Mouse (Mus musculus) neural tube, embryonic 15.5 days (tissue): ENCODE measurements around the gene Usp34. TPM values are rescaled to one million over a fixed set of nuclear protein-coding genes. Genes with fewer than 3 reads are reported as not detected.
A peak's percentile ranks its signal among the peaks of the same experiment; 100 is the strongest.
"Not testable (repeated sequence)": the region's sequence is repeated elsewhere in the genome, so short reads cannot be mapped to it uniquely, and the experiment has no call there.

Experiments
- ATAC-seq: fragments of 200-750 bp; cut with Nextera tagmentation; 2 replicates; pipeline ENCODE4 v1.8.0; 2017; ENCODE audit warnings: mild to moderate bottlenecking, moderate TSS enrichment, moderate library complexity; ENCODE audit not compliant: low FRiP score
- H3K27ac ChIP-seq: fragments of 300-500 bp; sonication (generic); replicated peaks from 2 replicates; pipeline ENCODE4 v1.5.1; 2015; ENCODE audit warnings: mild to moderate bottlenecking, inconsistent platforms
- H3K27me3 ChIP-seq: fragments of 300-500 bp; sonication (generic); replicated peaks from 2 replicates; pipeline ENCODE4 v1.6.1; 2015; ENCODE audit warnings: inconsistent platforms
- H3K36me3 ChIP-seq: fragments of 300-500 bp; sonication (generic); 2 replicates; pipeline ENCODE4 v1.6.1; 2015; ENCODE audit warnings: inconsistent platforms
- H3K4me1 ChIP-seq: fragments of 300-500 bp; sonication (generic); 2 replicates; pipeline ENCODE4 v1.6.1; 2015; ENCODE audit warnings: inconsistent platforms
- H3K4me2 ChIP-seq: fragments of 300-500 bp; sonication (generic); 2 replicates; pipeline ENCODE4 v1.6.1; 2015; ENCODE audit warnings: inconsistent platforms, mild to moderate bottlenecking, moderate library complexity
- H3K4me3 ChIP-seq: fragments of 300-500 bp; sonication (generic); replicated peaks from 2 replicates; pipeline ENCODE4 v1.5.1; 2015; ENCODE audit warnings: mild to moderate bottlenecking, inconsistent platforms
- H3K9ac ChIP-seq: fragments of 300-500 bp; sonication (generic); replicated peaks from 2 replicates; pipeline ENCODE4 v1.6.1; 2015; ENCODE audit warnings: mild to moderate bottlenecking, inconsistent platforms
- H3K9me3 ChIP-seq: fragments of 300-500 bp; sonication (generic); replicated peaks from 2 replicates; pipeline ENCODE4 v1.6.1; 2016; ENCODE audit warnings: inconsistent platforms
- WGBS: fragments of 180-500 bp; shearing (Covaris S2); methylation state at CpG from one replicate; pipeline ENCODE4 v1.1.7; 2015; ENCODE audit warnings: mixed read lengths; 5-methylcytosine and 5-hydroxymethylcytosine counted together
- polyA plus RNA-seq: library from polyadenylated mRNA; unstranded; fragments of >200 nt; fragmentation: Nextera tagmentation; extraction: Ambion mirVana; gene quantifications from 2 replicates; pipeline ENCODE4 v1.2.1, GENCODE M21; 2015

Usp34 gene
- 25.2 and 26.3 TPM in 2 replicates for polyA plus RNA-seq

DNA sequence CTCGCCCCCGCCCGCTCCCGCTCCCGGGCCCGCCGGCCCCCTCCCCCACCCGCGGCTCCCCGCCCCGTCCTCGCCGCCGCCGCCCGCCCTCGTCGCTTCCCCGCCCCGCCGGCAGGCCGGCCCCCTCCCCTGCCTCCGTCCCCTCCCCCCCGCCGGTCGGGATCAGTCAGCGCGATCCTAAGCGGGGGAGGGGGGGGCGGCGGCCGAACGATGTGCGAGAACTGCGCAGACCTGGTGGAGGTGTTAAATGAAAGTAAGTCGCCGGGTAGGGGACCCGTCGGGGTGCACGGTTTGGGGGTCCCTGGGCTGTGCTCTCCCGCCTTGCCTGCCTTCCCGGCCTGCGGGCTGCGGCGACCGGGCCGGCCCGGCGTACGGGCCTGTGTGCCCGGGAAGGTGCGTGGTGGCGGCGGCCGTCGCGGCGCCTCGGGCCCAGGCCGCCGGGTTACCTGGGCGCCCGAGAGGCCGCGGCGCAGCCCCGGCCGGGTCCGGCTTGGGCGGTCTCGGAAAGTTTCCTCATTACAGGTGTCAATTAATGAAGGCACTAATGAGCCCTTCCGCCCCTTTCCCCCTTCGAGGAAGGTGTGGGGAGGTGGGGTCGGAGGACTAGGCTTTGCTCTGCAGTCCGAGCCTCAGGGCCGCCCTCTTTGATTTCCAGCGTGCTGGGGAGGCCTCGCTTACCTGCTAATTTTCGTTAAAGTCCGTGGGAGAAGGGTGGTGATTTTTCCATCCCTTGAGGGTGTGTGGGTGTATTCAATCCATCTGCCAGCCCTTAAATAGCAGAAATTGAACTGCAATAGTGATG is at the start of gene Usp34:
Gene Usp34 (plus strand): TSS at position 132 of the 802 bp plus-strand sequence.
- peak; percentile 65 for ATAC-seq
- no peaks in the 10 kb centered on the region for H3K27me3 ChIP-seq
- H3K9me3 ChIP-seq = no peaks in the 10 kb centered on the region
- H3K4me1 ChIP-seq = peaks cover 23% of the 10 kb centered on the region
- under 1% methylated on average over 56 of the region's 80 CpGs for WGBS
- peak within 1 kb of the TSS; percentile 80 for H3K9ac ChIP-seq
- peak within 1 kb of the TSS; percentile 86 for H3K4me3 ChIP-seq
- peak within 1 kb of the TSS; percentile 98 for H3K27ac ChIP-seq
- no peaks in the 10 kb centered on the region for H3K36me3 ChIP-seq
- peak within 1 kb of the TSS; percentile 60 for H3K4me2 ChIP-seq

DNA sequence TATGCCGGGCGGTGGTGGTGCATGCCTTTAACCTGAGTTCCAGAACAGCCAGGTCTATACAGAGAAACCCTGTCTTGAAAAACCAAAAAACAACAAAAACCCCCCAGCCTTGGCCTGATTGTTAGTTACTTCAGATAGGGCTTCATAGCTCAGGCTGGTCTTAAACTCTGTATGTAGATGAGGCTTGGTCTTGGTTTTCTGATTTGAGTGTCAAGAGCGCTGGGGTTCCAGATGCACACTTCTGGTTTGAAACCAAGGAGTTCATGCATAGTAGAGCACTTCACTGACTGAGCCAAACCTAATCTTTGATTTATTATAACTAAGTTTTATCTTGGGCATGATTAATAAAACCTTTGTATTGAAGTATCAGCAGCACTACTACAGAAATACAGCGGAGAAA is 47.6 kb upstream of the Usp34 start:
- H3K9ac ChIP-seq = no peak overlapping the region
- peak overlapping the region; percentile 20; the same call in 1 of the 2 replicates for H3K4me2 ChIP-seq
- H3K27me3 ChIP-seq = no peaks in the 10 kb centered on the region
- H3K36me3 ChIP-seq = peaks cover 12% of the 10 kb centered on the region
- peaks cover 28% of the 10 kb centered on the region for H3K4me1 ChIP-seq
- 91% methylated on average over 4 of the region's 4 CpGs for WGBS
- H3K4me3 ChIP-seq = no peak overlapping the region
- no peak overlapping the region for H3K27ac ChIP-seq
- ATAC-seq = no peak
- H3K9me3 ChIP-seq = no peaks in the 10 kb centered on the region

DNA sequence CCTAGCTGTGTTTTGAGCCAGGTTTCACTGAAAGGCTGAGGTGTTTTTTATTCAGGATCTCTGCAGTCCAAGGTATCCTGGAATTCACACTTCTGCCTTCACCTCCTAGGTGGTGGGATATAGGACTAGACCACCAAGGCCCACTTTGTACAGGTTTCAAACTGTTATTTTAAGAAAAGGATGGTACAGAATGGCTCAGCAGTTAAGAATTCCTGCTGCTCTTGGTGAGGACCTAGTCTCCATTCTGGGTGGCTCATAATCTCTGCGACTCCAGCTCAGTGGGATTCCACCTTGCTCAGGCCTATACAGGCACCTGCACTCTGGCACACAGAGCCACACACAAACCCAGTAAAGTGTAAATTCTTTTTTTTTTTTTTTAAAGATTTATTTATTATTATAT is 47.2 kb upstream of the Usp34 start:
- Histone ChIP-seq H3K9ac (no peak overlapping the region), H3K36me3 (peaks cover 14% of the 10 kb centered on the region), H3K4me3 (no peak overlapping the region), H3K4me2 (0 out of 2 replicates have a peak overlapping the region, but pooled peaks have one; percentile 20), H3K9me3 (no peaks in the 10 kb centered on the region), H3K27ac (no peak overlapping the region), H3K27me3 (no peaks in the 10 kb centered on the region), H3K4me1 (peaks cover 28% of the 10 kb centered on the region)
- 74% methylated on average over 1 of the region's 1 CpGs for WGBS
- ATAC-seq = no peak

DNA sequence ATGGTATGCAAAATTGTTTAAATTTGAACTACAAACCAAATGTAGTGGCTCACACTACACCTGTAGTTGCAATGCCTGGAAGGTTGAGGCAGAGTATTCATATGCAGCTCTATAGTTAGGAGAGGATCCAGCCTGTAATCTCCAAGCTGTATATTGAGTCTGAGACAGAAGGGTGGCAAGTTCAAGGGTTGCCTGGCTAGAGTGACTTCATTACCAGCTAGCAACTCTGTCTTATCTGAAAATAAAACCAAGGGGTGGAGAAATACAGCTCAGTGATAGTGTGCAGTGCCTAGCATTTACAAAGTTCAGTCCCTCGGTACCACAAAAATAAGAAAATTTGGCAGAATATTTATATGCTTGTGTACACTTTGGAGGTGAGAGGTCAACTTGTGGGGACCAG is 46.5 kb upstream of the Usp34 start:
- H3K9me3 ChIP-seq = no peaks in the 10 kb centered on the region
- H3K36me3 ChIP-seq = peaks cover 17% of the 10 kb centered on the region
- 94% methylated on average over 1 of the region's 1 CpGs for WGBS
- no peaks in the 10 kb centered on the region for H3K27me3 ChIP-seq
- no peak overlapping the region for H3K27ac ChIP-seq
- H3K9ac ChIP-seq = no peak overlapping the region
- H3K4me3 ChIP-seq = no peak overlapping the region
- H3K4me2 ChIP-seq = no peak overlapping the region
- peaks cover 28% of the 10 kb centered on the region for H3K4me1 ChIP-seq
- no peak for ATAC-seq

DNA sequence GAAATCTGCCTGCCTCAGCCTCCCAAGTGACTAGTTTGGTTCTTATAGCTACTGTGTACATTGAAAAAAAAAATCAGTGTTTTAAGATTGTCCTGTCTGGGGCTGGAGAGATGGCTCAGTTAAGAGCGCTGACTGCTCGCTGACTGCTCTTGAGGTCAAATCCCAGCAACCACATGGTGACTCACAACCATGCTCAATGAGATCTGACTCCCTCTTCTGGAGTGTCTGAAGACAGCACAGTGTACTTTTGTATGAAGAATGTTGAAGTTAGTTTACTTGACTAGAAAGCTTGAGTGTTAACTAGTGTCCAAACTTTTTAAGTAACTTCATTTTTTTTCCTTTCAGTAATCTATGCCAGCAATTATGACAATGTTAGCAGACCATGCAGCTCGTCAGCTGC is 45.2 kb upstream of the Usp34 start:
- H3K4me2 ChIP-seq = no peak overlapping the region
- ATAC-seq = no peak
- H3K4me1 ChIP-seq = peaks cover 28% of the 10 kb centered on the region
- H3K36me3 ChIP-seq = peaks cover 23% of the 10 kb centered on the region
- 87% methylated on average over 3 of the region's 3 CpGs for WGBS
- no peak overlapping the region for H3K4me3 ChIP-seq
- no peaks in the 10 kb centered on the region for H3K9me3 ChIP-seq
- no peak overlapping the region for H3K9ac ChIP-seq
- H3K27ac ChIP-seq = no peak overlapping the region
- H3K27me3 ChIP-seq = no peaks in the 10 kb centered on the region

DNA sequence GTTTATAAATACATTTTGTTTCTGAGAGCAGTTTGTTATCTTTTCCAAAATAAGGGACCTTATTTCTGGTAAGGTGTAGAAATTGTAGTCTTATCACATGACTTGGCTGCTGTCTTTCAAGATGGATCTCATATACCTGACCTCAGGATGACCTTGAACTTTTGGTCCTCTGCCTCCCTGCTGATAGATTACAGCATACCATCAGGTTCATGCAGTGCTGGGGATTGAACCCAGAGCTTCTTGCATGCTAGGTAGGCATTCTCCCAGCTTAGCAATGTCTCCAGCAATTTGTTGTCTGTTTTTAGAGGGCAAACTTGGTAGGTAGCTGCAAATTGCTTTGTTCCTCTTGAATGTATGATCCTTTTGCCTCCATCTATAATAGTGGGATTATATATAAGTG is 41.7 kb upstream of the Usp34 start:
- Histone ChIP-seq H3K4me3 (no peak overlapping the region), H3K27me3 (no peaks in the 10 kb centered on the region), H3K36me3 (peaks cover 30% of the 10 kb centered on the region), H3K4me1 (peaks cover 9% of the 10 kb centered on the region; the same call in 1 of the 2 replicates), H3K4me2 (no peak overlapping the region), H3K9me3 (no peaks in the 10 kb centered on the region), H3K27ac (no peak overlapping the region), H3K9ac (no peak overlapping the region)
- ATAC-seq = no peak

DNA sequence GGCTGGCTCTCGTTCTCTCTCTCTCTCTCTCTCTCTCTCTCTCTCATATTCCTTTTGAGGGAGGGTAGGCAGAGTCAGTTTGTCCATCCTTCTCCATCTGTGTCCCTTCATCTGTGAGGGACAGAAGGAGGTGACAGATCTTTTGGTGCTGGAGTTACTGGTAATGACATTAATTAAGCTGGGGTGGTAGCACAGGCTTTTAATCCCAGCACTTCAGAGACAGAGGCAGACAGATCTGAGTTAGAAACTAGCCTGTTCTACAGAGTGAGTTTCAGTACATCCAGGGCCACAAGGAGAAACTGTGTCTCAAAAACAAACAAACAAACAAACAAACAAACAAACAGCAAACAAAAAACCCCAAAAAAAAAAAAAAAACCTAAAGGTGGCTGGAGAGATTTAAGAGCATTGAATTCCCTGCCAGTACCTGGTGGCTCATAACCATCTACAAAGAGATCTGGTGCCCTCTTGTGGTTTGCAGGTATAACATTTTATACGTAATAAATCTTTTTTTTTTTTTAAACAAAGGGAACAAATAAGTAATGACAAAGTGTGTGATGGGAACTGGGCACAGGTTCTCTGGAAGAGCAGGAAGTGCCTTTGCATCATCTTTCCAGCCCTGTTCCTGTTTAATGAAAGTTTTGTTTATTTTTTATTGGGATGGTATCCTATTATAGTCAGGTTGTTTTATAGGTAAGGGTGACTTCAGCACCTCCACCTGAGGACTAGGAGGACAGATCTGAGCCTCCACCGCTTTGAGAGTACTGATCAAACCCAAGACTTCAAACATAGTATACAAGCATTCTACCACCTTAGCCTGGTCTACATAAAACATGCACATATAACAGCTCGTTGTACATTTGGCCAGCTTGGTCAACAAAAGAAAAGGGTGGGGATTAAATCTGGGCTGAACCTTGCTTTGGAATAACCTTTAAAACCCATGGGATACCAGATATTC is 34.6 kb upstream of the Usp34 start:
- H3K9me3 ChIP-seq = no peaks in the 10 kb centered on the region
- H3K4me1 ChIP-seq = no peaks in the 10 kb centered on the region
- ATAC-seq = no peak
- H3K4me2 ChIP-seq = no peak overlapping the region
- no peak overlapping the region for H3K9ac ChIP-seq
- 82% methylated on average over 4 of the region's 4 CpGs for WGBS
- no peaks in the 10 kb centered on the region for H3K27me3 ChIP-seq
- H3K4me3 ChIP-seq = no peak overlapping the region
- no peak overlapping the region for H3K27ac ChIP-seq
- H3K36me3 ChIP-seq = peaks cover 36% of the 10 kb centered on the region

DNA sequence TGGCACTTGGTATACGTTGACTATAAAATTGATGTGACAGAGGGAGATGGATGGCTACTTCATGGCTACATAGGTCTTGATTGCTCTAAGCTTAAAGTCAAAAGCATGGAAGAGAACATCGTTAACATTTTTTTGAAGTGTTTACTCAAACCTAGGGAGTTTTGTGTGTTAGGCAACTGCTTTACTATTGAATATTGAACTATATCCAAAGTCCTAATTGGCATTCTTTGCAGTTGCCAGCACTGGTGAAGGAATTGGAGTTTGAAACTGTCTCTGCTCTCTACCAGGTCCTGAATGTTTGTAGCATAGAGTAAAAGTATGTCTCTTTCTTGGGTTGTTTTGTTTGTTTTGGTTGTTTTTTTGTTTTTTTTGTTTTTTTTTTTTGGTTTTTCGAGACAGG is 30.9 kb upstream of the Usp34 start:
- no peaks in the 10 kb centered on the region for H3K4me1 ChIP-seq
- H3K9ac ChIP-seq = no peak overlapping the region
- H3K36me3 ChIP-seq = peaks cover 51% of the 10 kb centered on the region
- H3K9me3 ChIP-seq = no peaks in the 10 kb centered on the region
- H3K4me2 ChIP-seq = no peak overlapping the region
- ATAC-seq = no peak
- WGBS = 69% methylated on average over 3 of the region's 3 CpGs
- H3K27me3 ChIP-seq = no peaks in the 10 kb centered on the region
- H3K27ac ChIP-seq = no peak overlapping the region
- no peak overlapping the region for H3K4me3 ChIP-seq

DNA sequence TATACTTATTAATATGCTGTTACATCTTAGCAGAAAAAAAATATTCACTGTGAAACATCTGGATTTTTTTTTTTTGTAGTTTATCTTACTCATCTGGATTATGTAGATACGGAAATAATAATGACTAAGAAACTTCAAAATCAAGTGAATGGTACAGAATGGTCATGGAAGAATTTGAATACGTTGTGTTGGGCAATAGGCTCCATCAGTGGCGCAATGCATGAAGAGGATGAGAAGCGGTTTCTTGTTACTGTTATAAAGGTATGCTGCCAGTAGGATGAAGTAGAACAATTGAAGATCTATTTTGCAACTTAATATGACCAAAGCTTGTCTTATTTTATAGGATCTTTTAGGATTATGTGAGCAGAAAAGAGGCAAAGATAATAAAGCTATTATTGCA is 22.2 kb upstream of the Usp34 start:
- H3K9me3 ChIP-seq = no peaks in the 10 kb centered on the region
- peaks cover 68% of the 10 kb centered on the region for H3K36me3 ChIP-seq
- H3K27me3 ChIP-seq = no peaks in the 10 kb centered on the region
- H3K4me1 ChIP-seq = no peaks in the 10 kb centered on the region
- no peak overlapping the region for H3K4me2 ChIP-seq
- H3K27ac ChIP-seq = no peak overlapping the region
- 98% methylated on average over 4 of the region's 4 CpGs for WGBS
- H3K4me3 ChIP-seq = no peak overlapping the region
- ATAC-seq = no peak
- H3K9ac ChIP-seq = no peak overlapping the region

DNA sequence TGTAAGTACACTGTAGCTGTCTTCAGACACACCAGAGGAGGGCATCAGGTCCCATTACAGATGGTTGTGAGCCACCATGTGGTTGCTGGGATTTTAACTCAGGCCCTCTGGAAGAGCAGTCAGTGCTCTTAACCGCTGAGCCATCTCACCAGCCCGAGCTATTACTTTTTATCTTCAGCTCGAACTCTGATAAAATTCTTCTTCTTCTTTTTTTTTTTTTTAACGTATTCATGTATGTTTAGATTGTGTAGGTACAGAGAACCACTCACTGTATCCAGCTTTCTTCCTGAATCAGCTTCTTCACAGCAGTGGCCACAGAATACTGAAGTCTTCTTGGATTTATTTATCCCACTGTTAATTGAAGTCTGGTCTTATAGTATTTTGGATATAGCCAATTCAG is 17.8 kb upstream of the Usp34 start:
- H3K27ac ChIP-seq, H3K27me3 ChIP-seq, H3K4me2 ChIP-seq, H3K9me3 ChIP-seq, H3K9ac ChIP-seq, ATAC-seq, H3K4me3 ChIP-seq, H3K4me1 ChIP-seq: not testable (repeated sequence)
- H3K36me3 ChIP-seq = peaks cover 70% of the 10 kb centered on the region
- 87% methylated on average over 4 of the region's 4 CpGs for WGBS

DNA sequence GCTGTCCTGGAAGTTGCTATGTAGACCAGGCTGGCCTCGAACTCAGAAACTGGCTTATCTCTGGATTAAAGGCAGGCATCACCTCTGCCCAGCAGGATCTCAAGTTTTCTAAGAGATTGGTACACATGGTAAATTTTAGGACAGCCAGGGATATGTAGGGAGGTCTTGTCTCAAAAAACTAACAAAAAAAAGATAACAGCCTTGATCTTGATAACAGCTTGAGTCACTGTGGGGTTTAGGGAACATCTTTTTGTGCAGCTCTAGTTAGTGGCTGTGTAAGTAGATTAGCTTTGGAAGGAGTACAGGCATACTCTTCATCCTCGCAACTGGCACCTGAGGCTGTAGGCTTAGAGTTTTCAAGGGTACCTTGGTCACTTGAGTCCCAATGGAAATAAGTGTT is 9.3 kb upstream of the Usp34 start:
- no peak overlapping the region for H3K27ac ChIP-seq
- ATAC-seq = no peak
- H3K4me1 ChIP-seq = no peaks in the 10 kb centered on the region
- H3K9ac ChIP-seq = no peak overlapping the region
- H3K4me3 ChIP-seq = no peak overlapping the region
- H3K4me2 ChIP-seq = no peak overlapping the region
- no peaks in the 10 kb centered on the region for H3K9me3 ChIP-seq
- peaks cover 47% of the 10 kb centered on the region for H3K36me3 ChIP-seq
- 99% methylated on average over 2 of the region's 2 CpGs for WGBS
- H3K27me3 ChIP-seq = no peaks in the 10 kb centered on the region

DNA sequence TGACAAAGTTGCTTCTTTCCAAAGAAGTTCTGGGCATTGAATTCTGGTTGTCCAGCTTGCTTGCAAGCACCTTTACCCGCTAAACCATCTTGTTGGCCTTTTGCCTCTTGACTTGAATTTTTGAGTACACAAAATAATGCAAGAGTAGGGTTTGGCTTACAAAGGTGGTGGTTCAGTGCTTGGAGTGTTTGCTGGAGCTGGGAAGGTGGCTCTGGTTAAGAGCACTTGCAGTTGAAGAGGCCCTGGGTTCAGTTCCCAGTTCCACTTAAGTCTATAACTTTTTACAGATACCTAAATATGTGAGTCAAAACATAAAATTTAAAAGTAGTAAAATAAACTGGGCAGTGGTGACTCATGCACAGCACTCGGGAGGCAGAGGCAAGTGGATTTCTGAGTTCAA is 8.4 kb upstream of the Usp34 start:
- ATAC-seq = no peak
- no peak overlapping the region for H3K4me2 ChIP-seq
- H3K4me1 ChIP-seq = no peaks in the 10 kb centered on the region
- no peaks in the 10 kb centered on the region for H3K9me3 ChIP-seq
- 92% methylated on average over 2 of the region's 2 CpGs for whole genome bisulfite sequencing
- no peaks in the 10 kb centered on the region for H3K27me3 ChIP-seq
- H3K27ac ChIP-seq = no peak overlapping the region
- peaks cover 38% of the 10 kb centered on the region for H3K36me3 ChIP-seq
- no peak overlapping the region for H3K4me3 ChIP-seq
- no peak overlapping the region for H3K9ac ChIP-seq
